Mouse (Mus musculus) testis, adult 2 months (tissue): ENCODE measurements around the gene Agap2. TPM values are rescaled to one million over a fixed set of nuclear protein-coding genes. Genes with fewer than 3 reads are reported as not detected.
"Not testable (repeated sequence)": the region's sequence is repeated elsewhere in the genome, so short reads cannot be mapped to it uniquely, and the experiment has no call there.

ENCODE experiments used
- H3K27ac ChIP-seq: fragments of 200-500 bp; 2 replicates; pipeline ENCODE4 v1.5.1; 2012; ENCODE audit warnings: low read depth, low read length; ENCODE audit not compliant: control insufficient read depth, insufficient read depth
- H3K27me3 ChIP-seq: fragments of 200-500 bp; 2 replicates; pipeline ENCODE4 v1.6.1; 2012; ENCODE audit warnings: mild to moderate bottlenecking, low read length, moderate library complexity; ENCODE audit not compliant: control insufficient read depth, insufficient read depth
- H3K36me3 ChIP-seq: fragments of 200-500 bp; 2 replicates; pipeline ENCODE4 v1.6.1; 2012; ENCODE audit warnings: mild to moderate bottlenecking, low read length; ENCODE audit not compliant: control insufficient read depth, insufficient read depth
- H3K4me1 ChIP-seq: fragments of 200-500 bp; 2 replicates; pipeline ENCODE4 v1.6.1; 2012; ENCODE audit warnings: low read length; ENCODE audit not compliant: control insufficient read depth, insufficient read depth
- H3K4me3 ChIP-seq: fragments of 200-500 bp; 2 replicates; pipeline ENCODE4 v1.5.1; 2012; ENCODE audit warnings: low read depth, mild to moderate bottlenecking, low read length, moderate library complexity, mixed read lengths; ENCODE audit not compliant: control insufficient read depth
- CTCF ChIP-seq: fragments of 200-500 bp; IDR thresholded peaks from 2 replicates; pipeline ENCODE4 v1.5.1; 2012; ENCODE audit warnings: low read depth, mild to moderate bottlenecking, inconsistent platforms, low read length, moderate library complexity; ENCODE audit not compliant: control insufficient read depth, insufficient read depth, insufficient replicate concordance
- POLR2A ChIP-seq: fragments of 200-500 bp; IDR thresholded peaks from 2 replicates; pipeline ENCODE4 v1.6.1; 2012; ENCODE audit warnings: low read depth, mild to moderate bottlenecking, inconsistent platforms, low read length, moderate library complexity; ENCODE audit not compliant: control insufficient read depth
- polyA plus RNA-seq: library from polyadenylated mRNA; depleted of rRNA; stranded (reverse); fragments of >200 nt; gene quantifications from 2 replicates; pipeline ENCODE4 v1.2.3, GENCODE M21; 2012

Agap2 gene
- polyA plus RNA-seq, 1 experiment: 0.53 TPM

GRCm38 (mm10) chr10:127066519-127067018 lies 8.5 kb upstream of the Agap2 start:
- no peak overlapping the region for H3K4me3 ChIP-seq
- TF ChIP-seq POLR2A (peak; percentile 19; the same call in 1 of the 2 replicates), CTCF (no peak)
- H3K27ac ChIP-seq: no peak overlapping the region

GRCm38 (mm10) chr10:127068360-127069038 lies 6.6 kb upstream of the Agap2 start:
- H3K36me3 ChIP-seq: no peaks in the 10 kb centered on the region; the same call in 1 of the 2 replicates
- no peak for TF ChIP-seq CTCF
- no peak for TF ChIP-seq POLR2A
- H3K27ac ChIP-seq: no peak overlapping the region
- no peak overlapping the region for H3K4me3 ChIP-seq
- no peaks in the 10 kb centered on the region for H3K27me3 ChIP-seq
- H3K4me1 ChIP-seq: peaks cover 20% of the 10 kb centered on the region

More at GRCm38 (mm10) chr10:127066519-127067018, 8.5 kb upstream of the Agap2 start:
- Histone ChIP-seq H3K27me3 (no peaks in the 10 kb centered on the region), H3K36me3 (no peaks in the 10 kb centered on the region; the same call in 1 of the 2 replicates), H3K4me1 (peaks cover 22% of the 10 kb centered on the region)

- Histone ChIP-seq H3K4me1 (peaks cover 12% of the 10 kb centered on the region), H3K27me3 (no peaks in the 10 kb centered on the region), H3K4me3 (peak overlapping the region; percentile 89), H3K27ac (peak overlapping the region; percentile 75), H3K36me3 (no peaks in the 10 kb centered on the region; the same call in 1 of the 2 replicates)
- TF ChIP-seq POLR2A (no peak), CTCF (no peak)
Measured at GRCm38 (mm10) chr10:127069281-127070189, 5.5 kb upstream of the Agap2 start.

- H3K36me3 ChIP-seq: no peaks in the 10 kb centered on the region; the same call in 1 of the 2 replicates
- H3K27me3 ChIP-seq: no peaks in the 10 kb centered on the region
- H3K4me3 ChIP-seq: peak within 1 kb of the TSS; percentile 89
- H3K4me1 ChIP-seq: peaks cover 9% of the 10 kb centered on the region
- H3K27ac ChIP-seq: peak within 1 kb of the TSS; percentile 75
- peak; percentile 65 for TF ChIP-seq POLR2A
- no peak for TF ChIP-seq CTCF
Measured at GRCm38 (mm10) chr10:127070190-127071121, 4.6 kb upstream of the Agap2 start, which contains the start of gene Tspan31. Gene Tspan31 (minus strand): TSS chr10:127070264.

GRCm38 (mm10) chr10:127071203-127071602 lies 3.9 kb upstream of the Agap2 start:
- H3K36me3 ChIP-seq: no peaks in the 10 kb centered on the region
- no peak overlapping the region for H3K27ac ChIP-seq
- peaks cover 16% of the 10 kb centered on the region for H3K4me1 ChIP-seq
- no peaks in the 10 kb centered on the region for H3K27me3 ChIP-seq
- TF ChIP-seq POLR2A: no peak
- no peak for TF ChIP-seq CTCF
- H3K4me3 ChIP-seq: no peak overlapping the region

GRCm38 (mm10) chr10:127072270-127072669 lies 2.8 kb upstream of the Agap2 start:
- not testable (repeated sequence) for H3K27ac ChIP-seq, H3K27me3 ChIP-seq, H3K36me3 ChIP-seq, H3K4me3 ChIP-seq
- H3K4me1 ChIP-seq: peaks cover 16% of the 10 kb centered on the region

GRCm38 (mm10) chr10:127072969-127073368 lies 2.1 kb upstream of the Agap2 start:
- peaks cover 18% of the 10 kb centered on the region for H3K4me1 ChIP-seq
- not testable (repeated sequence) for H3K4me3 ChIP-seq

More at GRCm38 (mm10) chr10:127072969-127073368, 2.1 kb upstream of the Agap2 start:
- H3K27ac ChIP-seq, H3K36me3 ChIP-seq, H3K27me3 ChIP-seq: not testable (repeated sequence)
